Mouse (Mus musculus) E14TG2a.4 (cell line): ENCODE results near the gene Snx11.
A peak's percentile ranks its signal among the peaks of the same experiment; 100 is the strongest.

ENCODE experiments used
- CTCF ChIP-seq: conservative IDR thresholded peaks from 2 replicates; pipeline ENCODE4 v1.5.1; 2014; ENCODE audit warnings: low read length
- POU5F1 ChIP-seq: IDR thresholded peaks from 2 replicates; pipeline ENCODE4 v1.6.1; 2014; ENCODE audit warnings: low read length, borderline replicate concordance

DNA sequence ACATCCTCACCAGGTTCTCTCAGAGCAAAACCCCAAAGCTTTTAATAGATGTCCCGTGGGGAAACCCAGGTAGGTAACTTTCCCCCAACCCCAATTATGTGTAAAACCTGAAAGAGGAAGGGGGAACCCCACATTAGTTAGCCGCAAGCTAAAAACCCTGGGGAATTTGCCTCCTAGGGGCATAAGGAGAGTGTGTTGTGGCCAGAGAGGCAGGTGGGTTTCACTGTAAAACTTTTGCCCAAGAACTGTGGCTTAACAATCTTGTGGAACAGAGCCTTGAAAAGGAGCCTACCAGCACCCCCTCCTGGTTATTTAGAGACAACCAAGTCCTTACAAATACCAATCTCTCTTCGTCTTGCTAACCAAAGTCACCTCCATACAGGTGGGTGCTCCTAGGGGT, 2.8 kb downstream of the Snx11 start:
- peak; percentile 16 for TF ChIP-seq CTCF
- no peak for TF ChIP-seq POU5F1
